Mouse (Mus musculus): ENCODE measurements around the gene Ankrd34a. TPM values are rescaled to one million over a fixed set of nuclear protein-coding genes. Genes with fewer than 3 reads are reported as not detected.

Gene Ankrd34a
- total and polyA plus RNA-seq, 2 experiments from 2014 or later = 16.3 to 32.7 TPM

DNA sequence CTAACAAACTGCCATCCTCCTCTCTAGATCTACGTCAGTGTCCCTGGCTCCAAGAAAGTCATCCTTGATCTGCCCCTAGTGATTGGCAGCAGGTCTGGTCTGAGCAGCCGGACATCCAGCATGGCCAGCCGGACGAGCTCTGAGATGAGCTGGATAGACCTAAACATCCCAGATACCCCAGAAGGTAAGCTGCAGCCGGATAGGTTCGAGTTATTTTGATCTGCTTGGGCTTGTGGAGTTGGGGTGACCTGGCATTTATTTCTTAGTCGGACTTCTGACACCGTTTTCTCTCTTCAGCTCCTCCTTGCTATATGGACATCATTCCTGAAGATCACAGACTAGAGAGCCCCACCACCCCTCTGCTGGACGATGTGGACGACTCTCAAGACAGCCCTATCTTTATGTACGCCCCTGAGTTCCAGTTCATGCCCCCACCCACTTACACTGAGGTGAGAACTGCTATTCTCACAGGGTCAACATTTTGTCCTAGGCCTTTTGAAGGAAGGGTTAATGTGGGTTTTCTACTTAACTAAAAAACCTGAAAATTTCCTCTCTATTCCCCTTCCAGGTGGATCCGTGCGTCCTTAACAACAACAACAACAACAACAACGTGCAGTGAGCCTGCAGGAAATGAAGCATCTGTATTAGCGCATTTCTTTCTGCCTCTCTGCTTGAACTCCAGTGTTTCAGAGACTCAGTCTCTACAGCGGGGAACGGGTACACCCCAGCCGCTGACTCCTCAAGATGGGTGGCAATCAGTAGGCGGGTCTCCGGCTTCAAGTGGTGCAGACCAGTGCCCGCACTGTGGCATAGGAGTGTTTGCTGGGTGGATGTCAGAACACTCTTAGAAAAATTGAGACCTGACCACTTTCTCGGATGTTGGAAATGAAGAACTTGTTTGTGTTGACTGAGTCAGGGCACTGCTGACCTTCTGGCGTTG is 36.3 kb upstream of the Ankrd34a start:
- Histone ChIP-seq H3K27ac (ENCODE audit: low read depth, low read length) (no peak overlapping the region), H3K36me3 (ENCODE audit: insufficient read depth, low read length) (peaks cover 17% of the 10 kb centered on the region), H3K4me2 (ENCODE audit: low read depth, low read length, poor library complexity, severe bottlenecking) (peak overlapping the region; percentile 83), H3K9me3 (ENCODE audit: low read length) (no peaks in the 10 kb centered on the region), H3K27me3 (ENCODE audit: insufficient read depth, low read length) (no peaks in the 10 kb centered on the region), H3K9ac (replicated peaks; ENCODE audit: low read length, poor library complexity, severe bottlenecking) (no peak overlapping the region), H3K4me3 (ENCODE audit: low read depth, low read length) (peak overlapping the region; percentile 73), H3K4me1 (ENCODE audit: insufficient read depth, low read length) (peaks cover 14% of the 10 kb centered on the region; the same call in 1 of the 2 replicates)
- no peak for TF ChIP-seq CTCF (IDR thresholded peaks at IDR 0.05)
- no peak for ATAC-seq (ENCODE audit: low FRiP score)
- WGBS = 90% methylated on average over 23 of the region's 23 CpGs
- no peak for DNase-seq (ENCODE audit: low spot score)

DNA sequence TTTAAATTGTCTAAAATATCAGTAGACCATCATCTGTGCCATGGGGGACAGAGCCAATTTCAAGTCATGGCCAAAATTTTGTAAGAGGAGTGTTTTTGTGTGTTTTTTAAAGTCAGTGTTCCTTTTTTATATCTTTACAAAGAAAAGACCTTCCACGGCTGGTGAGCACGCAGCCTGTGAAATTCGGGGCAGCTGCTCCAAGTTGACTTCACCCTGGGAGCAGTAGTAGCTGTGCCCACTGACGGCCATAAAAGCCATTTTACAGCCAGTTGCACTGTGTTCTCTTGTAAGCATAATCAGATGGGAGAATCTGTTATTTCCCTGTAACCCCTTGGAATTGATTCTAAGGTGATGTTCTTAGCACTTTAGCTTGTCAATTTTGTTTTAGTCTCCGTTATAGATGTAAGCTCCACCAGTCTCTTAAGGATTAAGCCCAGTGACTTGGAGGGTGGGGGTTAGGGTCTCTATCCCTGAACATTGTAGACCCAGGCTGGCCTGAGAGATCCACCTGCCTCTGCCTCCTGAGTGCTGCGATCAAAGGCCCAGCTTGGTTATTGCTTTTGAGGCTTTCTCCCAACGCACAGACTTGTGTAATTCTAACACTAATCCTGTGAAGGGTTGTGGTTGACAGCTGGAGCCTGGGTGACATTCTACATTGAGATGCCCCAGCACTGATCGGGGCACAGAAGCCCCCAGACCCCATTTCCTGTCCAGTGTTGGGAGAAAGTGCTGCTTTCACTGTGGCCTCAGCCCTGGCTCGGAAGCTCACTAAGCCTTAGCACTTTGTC is 35.4 kb upstream of the Ankrd34a start:
- no peaks in the 10 kb centered on the region for H3K27me3 ChIP-seq (ENCODE audit: insufficient read depth, low read length)
- ATAC-seq (ENCODE audit: low FRiP score) = no peak
- H3K27ac ChIP-seq (ENCODE audit: low read depth, low read length) = no peak overlapping the region
- peaks cover 17% of the 10 kb centered on the region for H3K36me3 ChIP-seq (ENCODE audit: insufficient read depth, low read length)
- no peaks in the 10 kb centered on the region for H3K9me3 ChIP-seq (ENCODE audit: low read length)
- no peak for TF ChIP-seq CTCF (IDR thresholded peaks at IDR 0.05)
- DNase-seq (ENCODE audit: low spot score) = no peak
- H3K9ac ChIP-seq (replicated peaks; ENCODE audit: low read length, poor library complexity, severe bottlenecking) = no peak overlapping the region; the same call in 1 of the 2 replicates
- H3K4me3 ChIP-seq (ENCODE audit: low read depth, low read length) = peak overlapping the region; percentile 73
- WGBS = 86% methylated on average over 9 of the region's 9 CpGs
- peak overlapping the region; percentile 83 for H3K4me2 ChIP-seq (ENCODE audit: low read depth, low read length, poor library complexity, severe bottlenecking)
- H3K4me1 ChIP-seq (ENCODE audit: insufficient read depth, low read length) = peaks cover 14% of the 10 kb centered on the region; the same call in 1 of the 2 replicates

DNA sequence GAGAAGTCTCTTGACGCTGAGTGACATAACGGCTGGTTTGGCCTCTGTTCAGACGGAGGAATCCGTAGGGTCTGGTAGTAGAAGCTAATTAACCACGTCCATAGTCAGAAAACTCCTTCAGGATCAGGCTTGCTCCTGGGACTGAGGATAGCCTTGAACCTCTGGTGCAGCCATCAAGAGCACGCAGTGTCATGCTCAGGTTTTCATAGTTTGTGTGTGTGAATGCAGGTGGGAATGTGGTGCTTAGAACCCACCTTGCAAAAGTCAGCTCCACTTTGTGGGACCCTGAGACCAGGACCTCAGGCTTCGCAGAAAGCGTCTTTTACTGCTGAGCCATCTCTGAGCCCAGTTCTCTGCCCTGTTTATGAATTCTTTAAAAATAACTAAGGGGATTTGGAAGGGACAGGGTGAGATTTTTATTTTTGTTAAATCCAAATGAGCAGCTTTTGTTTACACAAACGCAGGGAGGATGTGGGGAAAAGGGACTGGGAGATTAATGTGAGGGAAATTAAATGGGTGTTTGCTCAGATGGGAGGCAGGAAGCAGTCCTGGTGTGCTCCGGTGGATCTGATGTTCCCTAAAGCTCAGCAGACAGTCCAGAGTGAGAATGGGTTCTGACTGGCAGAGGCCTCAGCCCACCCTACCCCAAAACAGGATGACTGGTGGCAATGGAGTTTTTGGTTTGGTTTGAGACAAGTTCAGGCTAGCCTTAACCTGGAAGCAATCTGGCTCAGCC is 34.3 kb upstream of the Ankrd34a start:
- no peak for TF ChIP-seq CTCF (IDR thresholded peaks at IDR 0.05)
- peaks cover 17% of the 10 kb centered on the region for H3K36me3 ChIP-seq (ENCODE audit: insufficient read depth, low read length)
- H3K27me3 ChIP-seq (ENCODE audit: insufficient read depth, low read length) = no peaks in the 10 kb centered on the region
- no peaks in the 10 kb centered on the region for H3K9me3 ChIP-seq (ENCODE audit: low read length)
- no peak overlapping the region for H3K9ac ChIP-seq (replicated peaks; ENCODE audit: low read length, poor library complexity, severe bottlenecking)
- ATAC-seq (ENCODE audit: low FRiP score) (no peak), DNase-seq (ENCODE audit: low spot score) (no peak)
- no peak overlapping the region for H3K27ac ChIP-seq (ENCODE audit: low read depth, low read length)
- H3K4me3 ChIP-seq (ENCODE audit: low read depth, low read length) = no peak overlapping the region
- 57% methylated on average over 10 of the region's 10 CpGs for whole genome bisulfite sequencing
- H3K4me2 ChIP-seq (ENCODE audit: low read depth, low read length, poor library complexity, severe bottlenecking) = 0 out of 2 replicates have a peak overlapping the region, but pooled peaks have one; percentile 9
- H3K4me1 ChIP-seq (ENCODE audit: insufficient read depth, low read length) = peaks cover 12% of the 10 kb centered on the region; the same call in 1 of the 2 replicates

- 95% methylated on average over 8 of the region's 8 CpGs for WGBS
- H3K27me3 ChIP-seq (ENCODE audit: insufficient read depth, low read length) = no peaks in the 10 kb centered on the region
- H3K9ac ChIP-seq (replicated peaks; ENCODE audit: low read length, poor library complexity, severe bottlenecking) = no peak overlapping the region
- no peaks in the 10 kb centered on the region for H3K9me3 ChIP-seq (ENCODE audit: low read length)
- no peak overlapping the region for H3K4me3 ChIP-seq (ENCODE audit: low read depth, low read length)
- ATAC-seq (ENCODE audit: low FRiP score) (no peak), DNase-seq (ENCODE audit: low spot score) (no peak)
- no peak for TF ChIP-seq CTCF (IDR thresholded peaks at IDR 0.05)
- no peak overlapping the region for H3K4me2 ChIP-seq (ENCODE audit: low read depth, low read length, poor library complexity, severe bottlenecking)
- peaks cover 17% of the 10 kb centered on the region for H3K36me3 ChIP-seq (ENCODE audit: insufficient read depth, low read length)
- peaks cover 12% of the 10 kb centered on the region; the same call in 1 of the 2 replicates for H3K4me1 ChIP-seq (ENCODE audit: insufficient read depth, low read length)
- H3K27ac ChIP-seq (ENCODE audit: low read depth, low read length) = no peak overlapping the region
Measured at GRCm38 (mm10) chr3:96563267-96563666, 33.2 kb upstream of the Ankrd34a start.

GRCm38 (mm10) chr3:96563911-96564632 is 32.4 kb upstream of the Ankrd34a start:
- H3K4me3 ChIP-seq (ENCODE audit: low read depth, low read length) = no peak overlapping the region
- TF ChIP-seq CTCF (IDR thresholded peaks at IDR 0.05) = no peak
- no peaks in the 10 kb centered on the region for H3K27me3 ChIP-seq (ENCODE audit: insufficient read depth, low read length)
- ATAC-seq (ENCODE audit: low FRiP score) = 0 out of 2 replicates have a peak, but pooled peaks have one; percentile 25
- H3K9ac ChIP-seq (replicated peaks; ENCODE audit: low read length, poor library complexity, severe bottlenecking) = no peak overlapping the region
- WGBS = 74% methylated on average over 10 of the region's 10 CpGs
- no peak overlapping the region for H3K4me2 ChIP-seq (ENCODE audit: low read depth, low read length, poor library complexity, severe bottlenecking)
- DNase-seq (ENCODE audit: low spot score) = no peak
- H3K9me3 ChIP-seq (ENCODE audit: low read length) = no peaks in the 10 kb centered on the region
- H3K27ac ChIP-seq (ENCODE audit: low read depth, low read length) = no peak overlapping the region
- peaks cover 12% of the 10 kb centered on the region; the same call in 1 of the 2 replicates for H3K4me1 ChIP-seq (ENCODE audit: insufficient read depth, low read length)
- H3K36me3 ChIP-seq (ENCODE audit: insufficient read depth, low read length) = peaks cover 17% of the 10 kb centered on the region
